Mouse (Mus musculus) natural killer cell, adult 2 months (primary cell): ENCODE measurements at regions not wholly inside any gene's neighbourhood (a gene's known extent, or its start where the extent isn't known, plus 50 kb on each side); places are given as distances from the start of the nearest gene placed in this dataset.
A peak's percentile ranks its signal among the peaks of the same experiment; 100 is the strongest.

Source experiments
- DNase-seq, 2 experiments: peaks; one replicate each; pipeline ENCODE4 v3.0.0; 2022; ENCODE audit warnings: low spot score in 2 of 2

DNA sequence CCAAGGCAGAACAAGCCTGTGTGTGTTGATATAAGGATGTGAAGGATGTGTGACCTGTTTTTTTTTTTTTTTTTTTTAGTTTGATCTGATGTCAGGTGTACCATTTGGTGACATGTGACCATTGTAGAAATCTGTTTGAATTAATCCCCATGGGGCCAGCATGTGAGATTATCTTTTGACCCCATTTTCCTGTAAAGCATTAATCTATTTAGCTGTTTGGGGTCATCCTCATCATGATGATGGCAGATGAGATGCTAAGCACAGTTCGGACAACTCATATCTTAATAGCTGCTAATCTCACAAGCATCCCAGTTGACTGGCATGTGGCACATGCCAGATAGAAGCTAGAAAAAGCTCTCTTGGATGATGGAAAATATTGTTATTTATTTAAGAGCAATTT lies 434.0 kb upstream of the Adgrl2 start:
- no peak for DNase-seq

DNA sequence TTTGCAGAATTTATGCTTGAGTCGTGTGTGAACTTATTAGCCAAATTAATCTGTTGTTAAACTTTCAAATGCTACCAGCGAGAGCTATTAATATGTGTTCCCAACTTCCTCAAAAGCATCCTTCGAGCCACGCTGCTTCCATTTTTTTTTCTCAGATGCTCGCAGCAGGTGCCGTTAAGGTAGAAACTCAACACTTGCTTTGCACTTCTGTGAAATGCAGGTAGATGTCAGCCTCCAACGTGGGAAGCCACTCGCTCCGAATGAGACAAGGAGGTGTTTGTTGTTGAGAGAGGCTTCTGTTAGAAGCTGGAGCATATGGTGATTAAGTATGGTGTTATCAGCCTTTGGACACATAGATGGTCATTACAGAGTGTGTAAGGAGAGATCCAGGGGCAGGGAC lies 433.1 kb upstream of the Adgrl2 start:
- no peak for DNase-seq

GRCm38 (mm10) chr3:149415081-149415480 lies 424.7 kb upstream of the Adgrl2 start:
- DNase-seq: no peak

DNA sequence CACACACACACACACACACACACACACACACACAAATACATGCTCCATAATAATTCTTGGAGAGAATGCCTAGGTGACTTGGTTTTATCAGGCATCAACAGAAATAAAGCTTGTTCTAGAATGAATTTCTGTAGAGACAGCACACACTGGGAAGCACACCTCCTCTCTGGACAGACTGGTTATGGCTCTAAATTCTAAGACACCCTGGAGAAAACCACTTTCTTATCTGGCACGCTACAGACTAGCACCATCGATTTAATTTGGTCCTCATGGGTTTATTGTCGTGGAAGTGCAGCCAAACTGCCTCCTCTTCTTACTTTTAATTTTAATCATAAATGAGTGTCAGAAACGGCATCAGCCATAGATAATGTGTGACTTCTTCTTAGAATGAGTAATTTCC lies 422.8 kb upstream of the Adgrl2 start:
- no peak for DNase-seq

GRCm38 (mm10) chr3:149410518-149410917 lies 420.2 kb upstream of the Adgrl2 start:
- DNase-seq: no peak

DNA sequence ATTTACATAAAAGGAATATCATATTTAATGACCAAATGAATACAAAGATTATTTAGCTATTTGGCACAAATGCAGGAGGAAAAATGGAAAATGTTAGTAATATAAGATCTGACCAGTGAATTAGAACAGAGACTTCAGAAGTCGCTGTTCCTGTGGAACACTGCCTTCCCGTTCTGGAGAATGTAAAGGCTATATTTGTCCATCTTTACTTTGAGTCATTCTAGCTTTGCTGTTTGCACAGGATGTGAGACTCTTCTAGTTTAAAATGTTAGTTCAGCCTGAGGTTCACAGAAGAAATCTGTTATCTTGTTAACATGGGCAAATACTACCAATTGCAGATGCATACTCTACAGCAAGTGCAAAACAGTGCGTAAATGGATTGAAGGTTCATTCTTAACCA lies 418.5 kb upstream of the Adgrl2 start:
- no peak for DNase-seq

- no peak for DNase-seq
Measured at GRCm38 (mm10) chr3:149405872-149406271, 415.5 kb upstream of the Adgrl2 start.

GRCm38 (mm10) chr3:149404691-149405090 lies 414.3 kb upstream of the Adgrl2 start:
- no peak for DNase-seq

DNA sequence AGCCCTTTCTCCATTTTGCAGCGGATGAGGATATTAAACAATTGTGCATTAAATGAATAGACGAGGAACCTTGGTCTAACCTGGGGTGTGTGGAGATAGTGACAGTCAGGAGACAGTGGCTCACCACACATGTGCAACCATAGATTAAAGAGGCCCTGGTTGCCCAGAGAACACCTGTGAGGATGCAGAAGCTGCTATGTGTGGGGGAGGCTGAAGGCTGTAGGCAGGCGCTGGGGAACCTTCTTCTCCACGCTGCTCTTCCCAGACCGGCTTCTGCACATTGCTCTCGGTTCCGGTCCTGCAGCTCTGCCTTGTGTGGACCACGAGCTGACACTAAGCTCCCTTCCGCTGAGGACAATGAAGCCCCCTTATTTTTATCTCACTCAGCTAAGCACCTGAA lies 412.1 kb upstream of the Adgrl2 start:
- DNase-seq: no peak

GRCm38 (mm10) chr3:149395082-149395481 lies 404.7 kb upstream of the Adgrl2 start:
- DNase-seq: no peak

DNA sequence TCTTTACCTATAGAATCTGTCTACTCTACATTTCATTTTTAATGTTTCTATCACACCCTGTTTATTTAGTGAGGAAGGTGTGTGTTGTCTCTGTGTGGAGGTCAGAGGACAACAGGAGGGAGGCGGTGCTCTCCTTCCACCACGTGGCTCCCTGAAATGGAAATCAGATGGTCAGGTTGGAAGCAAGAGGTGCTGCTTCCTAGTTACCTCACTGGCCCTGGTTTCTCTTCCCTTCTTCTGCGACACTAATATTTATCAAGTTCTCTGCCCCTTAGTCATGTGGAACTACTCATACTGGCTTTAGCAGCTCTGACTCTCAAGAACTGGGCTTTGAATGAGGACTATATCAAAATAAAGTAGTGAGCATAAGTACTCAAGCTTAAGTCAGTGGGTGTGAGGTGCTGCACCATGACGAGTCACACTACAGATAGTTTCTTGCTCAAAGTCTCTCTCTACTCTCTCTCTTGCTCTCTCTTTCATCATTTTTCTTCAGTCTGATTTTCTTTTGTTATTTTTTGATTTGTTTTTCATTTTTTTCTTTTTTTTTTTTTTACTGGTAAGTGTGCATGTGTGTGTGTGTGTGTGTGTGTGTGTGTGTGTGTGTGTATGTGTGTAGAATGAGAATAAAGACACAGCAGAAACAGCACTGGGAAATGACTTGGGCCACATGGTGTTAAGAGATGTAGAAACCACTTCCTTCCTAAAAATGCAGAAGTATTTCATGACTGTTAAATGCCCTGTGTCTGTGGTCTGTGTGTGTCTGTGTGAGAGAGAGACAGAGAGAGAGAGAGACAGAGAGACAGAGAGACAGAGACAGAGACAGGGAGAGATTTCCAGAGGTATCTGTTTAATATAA lies 403.2 kb upstream of the Adgrl2 start:
- DNase-seq: peak; percentile 20 to 27

- no peak for DNase-seq
Measured at GRCm38 (mm10) chr3:149392164-149392563, 401.8 kb upstream of the Adgrl2 start.

- DNase-seq: no peak
Measured at GRCm38 (mm10) chr3:149387537-149387936, 397.2 kb upstream of the Adgrl2 start.

DNA sequence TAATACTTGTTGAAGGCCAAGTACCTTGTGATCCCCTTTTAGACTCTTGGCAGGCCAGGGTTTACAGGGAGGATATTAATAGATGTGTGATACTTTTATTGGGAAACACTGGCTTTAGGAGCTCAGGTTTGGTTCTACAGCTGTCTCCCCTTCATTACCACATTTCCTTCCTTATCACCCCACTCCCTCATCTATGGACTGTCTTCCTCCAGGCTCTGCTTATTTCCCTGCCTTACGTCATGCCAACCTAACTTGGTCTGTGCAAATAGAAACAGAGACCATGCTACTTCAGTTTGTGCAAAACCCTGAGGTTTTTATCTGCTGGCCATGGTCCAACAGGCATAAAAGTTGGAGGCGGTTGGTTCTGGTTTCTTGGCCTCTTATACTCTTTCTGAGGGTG lies 395.7 kb upstream of the Adgrl2 start:
- no peak for DNase-seq

DNA sequence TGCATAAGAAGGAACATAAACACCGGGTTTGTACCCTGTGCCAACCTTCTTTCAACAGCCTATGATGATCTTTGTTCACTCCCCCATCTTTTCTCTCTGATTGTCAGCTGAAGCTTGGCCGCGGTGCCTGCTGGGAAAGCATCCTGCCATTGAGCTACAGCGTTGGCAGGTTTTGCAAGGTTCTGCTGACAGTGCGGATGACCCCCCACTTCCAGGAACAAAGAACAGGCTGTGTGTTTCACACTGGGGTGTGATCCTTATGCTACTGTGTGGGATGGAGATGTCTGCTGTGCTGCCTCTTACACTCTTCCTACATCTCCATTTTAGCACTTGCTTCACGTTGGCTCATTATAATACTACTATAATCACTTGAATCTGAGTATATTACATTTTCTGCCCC lies 395.0 kb upstream of the Adgrl2 start:
- DNase-seq: no peak

DNA sequence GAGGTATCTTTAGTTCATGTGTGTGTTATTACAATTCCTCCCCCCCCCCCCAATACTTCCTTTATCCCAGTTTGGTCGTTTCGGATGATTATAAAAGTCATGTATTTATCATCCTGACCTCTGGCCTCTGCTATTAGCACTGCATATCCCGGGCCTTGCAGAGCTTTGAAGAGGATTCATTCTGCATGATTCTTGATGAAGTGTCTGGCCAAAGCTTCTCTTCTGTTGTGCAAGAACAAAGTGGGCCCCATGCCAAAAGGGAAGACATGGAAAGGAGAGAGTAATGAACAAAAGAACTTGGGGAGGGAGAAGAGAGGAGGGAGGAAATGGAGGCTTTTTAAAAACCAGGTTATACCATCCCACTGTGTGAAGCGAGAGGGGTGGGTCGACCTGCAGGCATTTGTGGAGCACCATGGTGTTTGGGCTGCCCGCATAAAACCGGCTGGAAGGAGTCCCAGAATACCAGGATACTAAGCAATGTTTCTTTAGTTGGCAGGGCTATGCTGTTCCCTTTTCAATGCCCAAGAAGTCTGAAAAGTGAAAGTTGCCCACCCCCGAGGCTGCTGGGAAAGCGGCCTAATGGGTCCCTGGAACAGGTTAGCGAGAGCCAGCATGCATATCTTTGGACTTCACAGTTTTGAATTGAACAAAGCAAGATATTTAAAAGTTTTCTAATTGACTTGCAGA lies 391.3 kb upstream of the Adgrl2 start:
- DNase-seq: no peak

DNA sequence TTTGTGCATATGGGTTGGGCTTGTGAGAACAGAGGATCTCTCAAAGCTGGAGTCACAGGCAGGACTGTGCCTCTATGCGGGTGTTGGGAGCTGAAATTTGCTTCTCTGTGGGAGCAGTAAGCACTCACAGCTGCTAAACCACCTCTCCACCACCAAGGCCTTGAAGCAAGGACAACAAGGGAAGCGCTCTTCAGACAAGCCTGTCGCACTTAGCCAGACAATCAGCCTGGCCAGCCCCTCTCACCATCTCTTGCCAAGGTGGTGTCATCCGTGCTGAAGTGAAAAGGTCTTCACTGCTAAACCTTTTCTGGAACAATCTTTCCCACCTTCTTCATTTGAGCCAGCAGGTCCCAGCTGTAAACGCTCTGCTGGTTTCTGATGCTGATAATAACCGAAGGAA lies 390.7 kb upstream of the Adgrl2 start:
- DNase-seq: no peak

GRCm38 (mm10) chr3:149379866-149380472 lies 389.6 kb upstream of the Adgrl2 start:
- peak in 1 of 2 experiments; percentile 13 for DNase-seq

- no peak for DNase-seq
Measured at GRCm38 (mm10) chr3:149379249-149379865, 389.0 kb upstream of the Adgrl2 start.

DNA sequence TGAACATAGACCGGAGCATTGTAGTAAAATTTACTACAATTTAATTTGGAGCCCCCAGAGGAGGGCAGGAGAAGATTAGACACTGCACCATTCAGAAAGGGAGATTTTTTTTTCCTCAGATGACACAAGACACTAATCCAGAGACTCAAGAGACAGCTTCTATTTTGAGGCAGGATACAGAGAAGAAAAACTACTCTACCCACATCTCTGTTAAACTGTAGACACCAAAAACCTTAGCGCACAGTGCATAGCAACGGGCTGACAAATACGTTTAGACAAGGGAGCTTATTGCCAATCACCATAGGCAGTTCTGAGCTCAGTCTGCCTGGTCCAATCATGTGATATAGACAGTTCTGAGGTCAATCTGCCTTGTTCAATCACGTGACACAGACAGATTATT lies 381.1 kb upstream of the Adgrl2 start:
- no peak for DNase-seq

GRCm38 (mm10) chr3:149370517-149371227 lies 380.3 kb upstream of the Adgrl2 start:
- DNase-seq: no peak

- DNase-seq: no peak
Measured at GRCm38 (mm10) chr3:149367888-149368287, 377.5 kb upstream of the Adgrl2 start.
